In the genomic region with DNA sequence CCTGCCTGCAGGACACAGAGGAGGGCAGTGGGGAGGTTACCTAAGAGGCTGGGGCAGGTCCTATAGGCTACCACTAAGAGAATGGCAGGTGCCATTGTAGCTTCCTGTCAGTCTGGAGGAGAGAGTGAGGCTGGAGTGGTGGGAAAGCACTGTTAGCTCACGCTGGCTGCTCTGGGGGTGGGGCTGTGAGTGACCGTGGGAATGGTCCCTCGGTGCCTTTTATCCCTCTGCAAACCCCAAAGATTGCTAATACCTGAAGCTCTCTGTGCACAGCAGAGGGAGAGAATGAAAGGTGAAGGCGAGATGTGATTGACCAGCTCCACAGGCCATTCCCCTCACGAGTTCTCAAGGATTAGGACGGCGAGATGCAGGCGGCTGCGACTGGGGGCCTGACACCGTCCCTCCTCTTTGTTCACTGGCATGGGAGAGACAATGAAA, we compare ENCODE assay signal across 9 mouse cellular contexts.
DNase-seq lines count a peak whose midpoint lies in the region; ATAC-seq and TF ChIP-seq lines count a peak whose summit lies in the region.
"Had no signal": no experiment of that assay in that cellular context is flagged by ENCODE, and none has a peak within 500 bp of the region (broad histone marks: within the 10 kb centered on the region; RNA-seq: fewer than 3 reads in every experiment).

No protein-coding gene starts in this region.

- intact Hi-C loops in heart, adult 2 months (cut with DNase I): no loop called here

- peak overlapping the region; percentile 45; the same call in 1 of the 2 replicates for H3K27ac ChIP-seq in heart, embryonic 13.5 days (replicated peaks)
- H3K27ac ChIP-seq in heart, adult 2 months: no peak overlapping the region
- peak overlapping the region; percentile 48; the same call in 1 of the 2 replicates for H3K27ac ChIP-seq in embryonic facial prominence, embryonic 12.5 days
- peak overlapping the region; percentile 77; the same call in 1 of the 2 replicates for H3K27ac ChIP-seq in limb, embryonic 10.5 days
- H3K27ac ChIP-seq in thymus, adult 2 months (ENCODE audit: control insufficient read depth, insufficient read depth, low read length): no peak overlapping the region

- TF ChIP-seq CTCF in heart, adult 2 months (IDR thresholded peaks at IDR 0.05): no peak
- no peak for TF ChIP-seq CTCF in E14TG2a.4 (conservative IDR thresholded peaks at IDR 0.05; ENCODE audit: low read length)
- no peak for TF ChIP-seq CTCF in thymus, adult 2 months (IDR thresholded peaks at IDR 0.05; ENCODE audit: borderline replicate concordance, control insufficient read depth, extremely low read depth, insufficient read depth, low read length, poor library complexity)

- no peak for TF ChIP-seq POLR2A in heart, adult 2 months (IDR thresholded peaks at IDR 0.05; ENCODE audit: insufficient read depth, low read depth, low read length)
- no peak for TF ChIP-seq POLR2A in thymus, adult 2 months (IDR thresholded peaks at IDR 0.05; ENCODE audit: control insufficient read depth, extremely low read depth, insufficient read depth, low read length, poor library complexity)

- TF ChIP-seq EP300 in heart, adult 2 months (IDR thresholded peaks at IDR 0.05; ENCODE audit: insufficient read depth, low read depth, low read length): no peak

- no peaks in the 10 kb centered on the region for H3K36me3 ChIP-seq in heart, embryonic 13.5 days
- no peaks in the 10 kb centered on the region for H3K36me3 ChIP-seq in heart, adult 2 months (ENCODE audit: control insufficient read depth, insufficient read depth, low read length)
- no peaks in the 10 kb centered on the region for H3K36me3 ChIP-seq in E14TG2a.4 (ENCODE audit: insufficient read depth, low read length)
- H3K36me3 ChIP-seq in embryonic facial prominence, embryonic 12.5 days: no peaks in the 10 kb centered on the region
- no peaks in the 10 kb centered on the region for H3K36me3 ChIP-seq in limb, embryonic 10.5 days
- no peaks in the 10 kb centered on the region for H3K36me3 ChIP-seq in thymus, adult 2 months (ENCODE audit: control insufficient read depth, insufficient read depth, low read length)

- no peak for DNase-seq in heart, adult 2 months
- no peak for DNase-seq in limb, embryonic 10.5 days (ENCODE audit: low spot score)
- DNase-seq in thymus, adult 2 months: no peak
- DNase-seq in T-cell, adult 2 months (ENCODE audit: low spot score): no peak
- DNase-seq in urinary bladder, postnatal 10 days (ENCODE audit: low spot score): no peak
- DNase-seq: adrenal gland, postnatal 14 days had no signal

- no peak for ATAC-seq in heart, embryonic 13.5 days (ENCODE audit: extremely low read depth, insufficient number of reproducible peaks, low FRiP score, low TSS enrichment)
- peak; percentile 16; the same call in 1 of the 2 replicates for ATAC-seq in embryonic facial prominence, embryonic 12.5 days (ENCODE audit: insufficient number of reproducible peaks, insufficient read depth, low FRiP score, low TSS enrichment)

- H3K9ac ChIP-seq in heart, embryonic 13.5 days: peak overlapping the region; percentile 73
- H3K9ac ChIP-seq in heart, adult 2 months (ENCODE audit: low read depth, low read length): no peak overlapping the region
- 0 out of 2 replicates have a peak overlapping the region, but pooled peaks have one; percentile 4 for H3K9ac ChIP-seq in embryonic facial prominence, embryonic 12.5 days

- peak overlapping the region; percentile 54 for H3K4me2 ChIP-seq in heart, embryonic 13.5 days
- no peak overlapping the region for H3K4me2 ChIP-seq in embryonic facial prominence, embryonic 12.5 days (replicated peaks)

- no peaks in the 10 kb centered on the region for H3K27me3 ChIP-seq in heart, embryonic 13.5 days (replicated peaks)
- H3K27me3 ChIP-seq in heart, adult 2 months (ENCODE audit: control insufficient read depth, insufficient read depth, low read length): no peaks in the 10 kb centered on the region
- H3K27me3 ChIP-seq in E14TG2a.4 (ENCODE audit: insufficient read depth, low read length): no peaks in the 10 kb centered on the region
- no peaks in the 10 kb centered on the region for H3K27me3 ChIP-seq in embryonic facial prominence, embryonic 12.5 days
- H3K27me3 ChIP-seq in limb, embryonic 10.5 days (ENCODE audit: low read depth, poor library complexity, severe bottlenecking): no peaks in the 10 kb centered on the region
- H3K27me3 ChIP-seq in thymus, adult 2 months (ENCODE audit: control insufficient read depth, insufficient read depth, low read length): no peaks in the 10 kb centered on the region

- no peak overlapping the region for H3K4me3 ChIP-seq in heart, embryonic 13.5 days
- no peak overlapping the region for H3K4me3 ChIP-seq in heart, adult 2 months
- H3K4me3 ChIP-seq in E14TG2a.4 (replicated peaks; ENCODE audit: low read length): peak overlapping the region; percentile 56
- H3K4me3 ChIP-seq in embryonic facial prominence, embryonic 12.5 days: no peak overlapping the region
- H3K4me3 ChIP-seq in limb, embryonic 10.5 days: no peak overlapping the region
- no peak overlapping the region for H3K4me3 ChIP-seq in thymus, adult 2 months (ENCODE audit: control insufficient read depth, insufficient read depth, low read length)

- H3K9me3 ChIP-seq in heart, embryonic 13.5 days: no peaks in the 10 kb centered on the region
- H3K9me3 ChIP-seq in E14TG2a.4 (ENCODE audit: low read length): no peaks in the 10 kb centered on the region
- H3K9me3 ChIP-seq in embryonic facial prominence, embryonic 12.5 days: no peaks in the 10 kb centered on the region
- no peaks in the 10 kb centered on the region for H3K9me3 ChIP-seq in limb, embryonic 10.5 days (replicated peaks)

- 21% methylated on average over 10 of the region's 10 CpGs for WGBS in heart, embryonic 13.5 days
- 74% methylated on average over 10 of the region's 10 CpGs for whole genome bisulfite sequencing in heart, adult 2 months
- WGBS in embryonic facial prominence, embryonic 12.5 days: 22% methylated on average over 10 of the region's 10 CpGs
- WGBS in limb, embryonic 10.5 days: 20% methylated on average over 10 of the region's 10 CpGs
- 90% methylated on average over 10 of the region's 10 CpGs for WGBS in thymus, adult 2 months

- peaks cover 20% of the 10 kb centered on the region for H3K4me1 ChIP-seq in heart, embryonic 13.5 days
- H3K4me1 ChIP-seq in heart, adult 2 months (ENCODE audit: control insufficient read depth, insufficient read depth, low read length): peaks cover 2% of the 10 kb centered on the region
- H3K4me1 ChIP-seq in E14TG2a.4 (replicated peaks; ENCODE audit: low read depth, low read length): peaks cover 66% of the 10 kb centered on the region
- peaks cover 28% of the 10 kb centered on the region for H3K4me1 ChIP-seq in embryonic facial prominence, embryonic 12.5 days
- peaks cover 68% of the 10 kb centered on the region for H3K4me1 ChIP-seq in limb, embryonic 10.5 days
- no peaks in the 10 kb centered on the region for H3K4me1 ChIP-seq in thymus, adult 2 months (replicated peaks; ENCODE audit: control insufficient read depth, insufficient read depth, low read length)

- no peaks in the 10 kb centered on the region for H3K79me2 ChIP-seq in heart, adult 2 months (replicated peaks; ENCODE audit: control insufficient read depth, insufficient read depth, low read length)

Comparison
In these comparisons a context has a peak if more than half of its experiments do, and no peak if none do; other contexts are left out.
1. H3K27ac ChIP-seq: peak in heart, embryonic 13.5 days (single experiment), embryonic facial prominence, embryonic 12.5 days (single experiment) and limb, embryonic 10.5 days (single experiment); none in heart, adult 2 months (single experiment) and thymus, adult 2 months (single experiment).